Mouse (Mus musculus) lung, postnatal 0 days (tissue): ENCODE data around the gene Tnn. TPM values are rescaled to one million over a fixed set of nuclear protein-coding genes. Genes with fewer than 3 reads are reported as not detected.

ENCODE experiments used
- ATAC-seq: fragments of 200-750 bp; cut with Nextera tagmentation; 2 replicates; pipeline ENCODE4 v1.8.0; 2017; ENCODE audit warnings: moderate library complexity
- DNase-seq: peaks from one replicate; pipeline ENCODE4 v3.0.0-alpha.2; 2016; ENCODE audit warnings: low spot score
- H3K27ac ChIP-seq: fragments of 300-500 bp; sonication (generic); 2 replicates; pipeline ENCODE4 v1.5.1; 2014; ENCODE audit warnings: antibody characterized with exemption, mild to moderate bottlenecking, low read length, mixed read lengths
- H3K27me3 ChIP-seq: fragments of 300-500 bp; sonication (generic); replicated peaks from 2 replicates; pipeline ENCODE4 v1.6.1; 2014; ENCODE audit warnings: low read length, mixed read lengths; ENCODE audit not compliant: insufficient read depth
- H3K36me3 ChIP-seq: fragments of 300-500 bp; sonication (generic); 2 replicates; pipeline ENCODE4 v1.6.1; 2014; ENCODE audit warnings: low read length, mixed read lengths; ENCODE audit not compliant: insufficient read depth
- H3K4me1 ChIP-seq: fragments of 300-500 bp; sonication (generic); 2 replicates; pipeline ENCODE4 v1.6.1; 2014; ENCODE audit warnings: antibody characterized with exemption, low read depth, low read length, mixed read lengths; ENCODE audit not compliant: insufficient read depth
- H3K4me2 ChIP-seq: fragments of 300-500 bp; sonication (generic); replicated peaks from 2 replicates; pipeline ENCODE4 v1.6.1; 2014; ENCODE audit warnings: low read depth, mild to moderate bottlenecking, low read length, moderate library complexity, mixed read lengths
- H3K4me3 ChIP-seq: fragments of 300-500 bp; sonication (generic); 2 replicates; pipeline ENCODE4 v1.5.1; 2014; ENCODE audit warnings: low read depth, low read length
- H3K9ac ChIP-seq: fragments of 300-500 bp; sonication (generic); replicated peaks from 2 replicates; pipeline ENCODE4 v1.6.1; 2014; ENCODE audit warnings: low read depth, mild to moderate bottlenecking
- H3K9me3 ChIP-seq: fragments of 300-500 bp; sonication (generic); 2 replicates; pipeline ENCODE4 v1.6.1; 2016; ENCODE audit warnings: low read length, mixed read lengths
- CTCF ChIP-seq: IDR thresholded peaks from 2 replicates; pipeline ENCODE4 v1.5.1; 2016; ENCODE audit warnings: antibody characterized with exemption, mild to moderate bottlenecking
- EP300 ChIP-seq: IDR thresholded peaks from 2 replicates; pipeline ENCODE4 v1.6.1; 2016; ENCODE audit warnings: antibody characterized with exemption, mild to moderate bottlenecking, control low read depth
- WGBS: fragments of 180-500 bp; shearing (Covaris S2); extraction: QIAGEN DNeasy Blood & Tissue Kit; methylation state at CpG from one replicate; pipeline ENCODE4 v1.1.7; 2014; 5-methylcytosine and 5-hydroxymethylcytosine counted together
- polyA plus RNA-seq: library from polyadenylated mRNA; unstranded; fragments of >200 nt; fragmentation: Nextera tagmentation; extraction: Ambion mirVana; gene quantifications from 2 replicates; pipeline ENCODE4 v1.2.1, GENCODE M21; 2015

The Tnn gene
- polyA plus RNA-seq: 1.6 and 2.1 TPM in 2 replicates

GRCm38 (mm10) chr1:160153480-160153879, at the start of gene Tnn:
Gene Tnn (minus strand): TSS chr1:160153580.
- H3K4me3 ChIP-seq: no peak within 1 kb of the TSS
- no peak within 1 kb of the TSS for H3K9ac ChIP-seq
- no peak within 1 kb of the TSS for H3K4me2 ChIP-seq
- TF ChIP-seq EP300 (no peak), CTCF (no peak)
- no peaks in the 10 kb centered on the region for H3K27me3 ChIP-seq
- ATAC-seq (no peak), DNase-seq (no peak)
- no peaks in the 10 kb centered on the region for H3K4me1 ChIP-seq
- no peaks in the 10 kb centered on the region for H3K36me3 ChIP-seq
- WGBS: 38% methylated on average over 8 of the region's 8 CpGs
- no peaks in the 10 kb centered on the region for H3K9me3 ChIP-seq
- H3K27ac ChIP-seq: no peak within 1 kb of the TSS

- ATAC-seq: peak; percentile 24
- peak overlapping the region; percentile 97 for H3K9ac ChIP-seq
These were observed 41.9 kb upstream of the Tnn start for GRCm38 (mm10) chr1:160195337-160195663.

GRCm38 (mm10) chr1:160194529-160195336, 41.4 kb upstream of the Tnn start, which contains the start of gene Mrps14:
Gene Mrps14 (plus strand): TSS chr1:160195215.
- no peaks in the 10 kb centered on the region for H3K9me3 ChIP-seq
- WGBS: 3% methylated on average over 31 of the region's 31 CpGs
- peaks cover 5% of the 10 kb centered on the region; the same call in 1 of the 2 replicates for H3K4me1 ChIP-seq
- peak within 1 kb of the TSS; percentile 85 for H3K4me3 ChIP-seq
- no peaks in the 10 kb centered on the region for H3K27me3 ChIP-seq
- peak within 1 kb of the TSS; percentile 97 for H3K9ac ChIP-seq
- H3K36me3 ChIP-seq: no peaks in the 10 kb centered on the region
- TF ChIP-seq EP300 (peak; percentile 73), CTCF (peak; percentile 87)
- DNase-seq (peak; percentile 100), ATAC-seq (peak; percentile 99)
- peak within 1 kb of the TSS; percentile 81 for H3K4me2 ChIP-seq
- H3K27ac ChIP-seq: peak within 1 kb of the TSS; percentile 91

More at GRCm38 (mm10) chr1:160195337-160195663, 41.9 kb upstream of the Tnn start:
- WGBS: under 1% methylated on average over 13 of the region's 13 CpGs
- DNase-seq: no peak
- Histone ChIP-seq H3K4me1 (peaks cover 5% of the 10 kb centered on the region; the same call in 1 of the 2 replicates), H3K36me3 (no peaks in the 10 kb centered on the region), H3K4me2 (peak overlapping the region; percentile 81), H3K4me3 (peak overlapping the region; percentile 85), H3K9me3 (no peaks in the 10 kb centered on the region), H3K27ac (peak overlapping the region; percentile 91), H3K27me3 (no peaks in the 10 kb centered on the region)
- no peak for TF ChIP-seq EP300
- TF ChIP-seq CTCF: no peak

- Histone ChIP-seq H3K4me2 (no peak overlapping the region), H3K36me3 (no peaks in the 10 kb centered on the region), H3K27ac (no peak overlapping the region), H3K27me3 (no peaks in the 10 kb centered on the region), H3K9me3 (no peaks in the 10 kb centered on the region), H3K4me1 (no peaks in the 10 kb centered on the region), H3K9ac (no peak overlapping the region), H3K4me3 (no peak overlapping the region)
- 16% methylated on average over 5 of the region's 5 CpGs for WGBS
- ATAC-seq (peak; percentile 68), DNase-seq (peak; percentile 71)
- no peak for TF ChIP-seq EP300
- TF ChIP-seq CTCF: peak; percentile 85
These were observed 31.1 kb upstream of the Tnn start for GRCm38 (mm10) chr1:160184506-160184905.

GRCm38 (mm10) chr1:160181216-160181615, 27.8 kb upstream of the Tnn start:
- Histone ChIP-seq H3K36me3 (no peaks in the 10 kb centered on the region), H3K9ac (no peak overlapping the region), H3K4me2 (no peak overlapping the region), H3K4me1 (no peaks in the 10 kb centered on the region), H3K9me3 (no peaks in the 10 kb centered on the region), H3K27me3 (no peaks in the 10 kb centered on the region), H3K4me3 (no peak overlapping the region), H3K27ac (no peak overlapping the region)
- WGBS: 54% methylated on average over 4 of the region's 4 CpGs
- TF ChIP-seq EP300 (no peak), CTCF (no peak)
- ATAC-seq (no peak), DNase-seq (no peak)

- no peaks in the 10 kb centered on the region for H3K36me3 ChIP-seq
- H3K9me3 ChIP-seq: no peaks in the 10 kb centered on the region
- no peaks in the 10 kb centered on the region for H3K4me1 ChIP-seq
- H3K27me3 ChIP-seq: no peaks in the 10 kb centered on the region
- no peak overlapping the region for H3K4me3 ChIP-seq
- DNase-seq (no peak), ATAC-seq (no peak)
- H3K9ac ChIP-seq: no peak overlapping the region
- 72% methylated on average over 8 of the region's 8 CpGs for WGBS
- TF ChIP-seq EP300 (no peak), CTCF (no peak)
- H3K4me2 ChIP-seq: no peak overlapping the region
- no peak overlapping the region for H3K27ac ChIP-seq
These were observed 23.5 kb upstream of the Tnn start for GRCm38 (mm10) chr1:160176903-160177302.
